Mouse (Mus musculus) kidney, postnatal 0 days (tissue): Measurements from ENCODE around the gene Cdh4. TPM values are rescaled to one million over a fixed set of nuclear protein-coding genes. Genes with fewer than 3 reads are reported as not detected.

Source experiments
- ATAC-seq: fragments of 200-750 bp; cut with Nextera tagmentation; replicated peaks from 2 replicates; pipeline ENCODE4 v1.8.0; 2017; ENCODE audit warnings: low read depth, moderate number of reproducible peaks, moderate TSS enrichment, moderate library complexity; ENCODE audit not compliant: low FRiP score
- DNase-seq: peaks from one replicate; pipeline ENCODE4 v3.0.0-alpha.2; 2016; ENCODE audit warnings: low spot score
- H3K27ac ChIP-seq: fragments of 300-500 bp; sonication (generic); 2 replicates; pipeline ENCODE4 v1.5.1; 2014; ENCODE audit warnings: mild to moderate bottlenecking
- H3K27me3 ChIP-seq: fragments of 300-500 bp; sonication (generic); 2 replicates; pipeline ENCODE4 v1.6.1; 2014; ENCODE audit warnings: low read length, mixed read lengths; ENCODE audit not compliant: insufficient read depth
- H3K36me3 ChIP-seq: fragments of 300-500 bp; sonication (generic); 2 replicates; pipeline ENCODE4 v1.6.1; 2014; ENCODE audit warnings: low read length, mixed read lengths; ENCODE audit not compliant: insufficient read depth
- H3K4me1 ChIP-seq: fragments of 300-500 bp; sonication (generic); replicated peaks from 2 replicates; pipeline ENCODE4 v1.6.1; 2014; ENCODE audit warnings: antibody characterized with exemption, low read length, mixed read lengths; ENCODE audit not compliant: insufficient read depth
- H3K4me2 ChIP-seq: fragments of 300-500 bp; sonication (generic); 2 replicates; pipeline ENCODE4 v1.6.1; 2014; ENCODE audit warnings: mild to moderate bottlenecking, low read length, moderate library complexity, mixed read lengths
- H3K4me3 ChIP-seq: fragments of 300-500 bp; sonication (generic); replicated peaks from 2 replicates; pipeline ENCODE4 v1.5.1; 2014; ENCODE audit warnings: low read depth, low read length
- H3K9ac ChIP-seq: fragments of 300-500 bp; sonication (generic); 2 replicates; pipeline ENCODE4 v1.6.1; 2014; ENCODE audit warnings: low read depth, low read length
- H3K9me3 ChIP-seq: fragments of 300-500 bp; sonication (generic); replicated peaks from 2 replicates; pipeline ENCODE4 v1.6.1; 2016; ENCODE audit warnings: low read length, inconsistent platforms, mixed read lengths
- CTCF ChIP-seq: IDR thresholded peaks from 2 replicates; pipeline ENCODE4 v1.5.1; 2016; ENCODE audit warnings: antibody characterized with exemption, low read depth, mild to moderate bottlenecking, moderate library complexity
- WGBS: fragments of 180-500 bp; shearing (Covaris S2); extraction: QIAGEN DNeasy Blood & Tissue Kit; methylation state at CpG from one replicate; pipeline ENCODE4 v1.1.7; 2014; 5-methylcytosine and 5-hydroxymethylcytosine counted together
- polyA plus RNA-seq: library from polyadenylated mRNA; unstranded; fragments of >200 nt; fragmentation: Nextera tagmentation; extraction: Ambion mirVana; gene quantifications from 2 replicates; pipeline ENCODE4 v1.2.1, GENCODE M21; 2015

Cdh4 gene
- polyA plus RNA-seq, 1 experiment from 2014 or later, result 11.5 TPM

- TF ChIP-seq CTCF, result no peak
- Histone ChIP-seq H3K27ac (no peak overlapping the region), H3K4me3 (no peak overlapping the region), H3K4me1 (no peaks in the 10 kb centered on the region), H3K36me3 (no peaks in the 10 kb centered on the region), H3K27me3 (no peaks in the 10 kb centered on the region), H3K4me2 (no peak overlapping the region), H3K9me3 (no peaks in the 10 kb centered on the region), H3K9ac (no peak overlapping the region)
- ATAC-seq, result 0 out of 2 replicates have a peak, but pooled peaks have one; percentile 12
- 47% methylated on average over 3 of the region's 3 CpGs for WGBS
- DNase-seq, result no peak
Observed at GRCm38 (mm10) chr2:179604746-179605145, 162.5 kb downstream of the Cdh4 start.

DNA sequence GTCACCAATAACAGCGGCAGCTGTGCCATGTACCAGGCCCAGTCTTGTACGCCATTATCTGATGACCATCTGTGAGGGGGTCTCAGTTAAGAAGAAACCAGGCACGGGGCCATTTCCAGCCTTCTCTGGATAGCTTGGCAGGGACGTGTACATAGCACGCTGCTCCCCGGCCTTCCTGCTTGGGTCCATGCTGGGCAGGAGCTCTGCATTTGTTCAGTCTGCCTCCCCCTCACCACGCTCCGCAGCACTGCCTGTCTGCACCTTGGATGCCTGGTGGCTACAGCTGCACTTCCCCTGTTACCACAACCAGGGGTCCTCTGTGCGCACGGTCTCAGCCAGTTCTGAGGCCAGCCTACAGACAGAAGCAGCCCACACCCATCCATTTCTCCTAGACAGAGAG lies 163.0 kb downstream of the Cdh4 start:
- ATAC-seq, result 0 out of 2 replicates have a peak, but pooled peaks have one; percentile 33
- Histone ChIP-seq H3K36me3 (no peaks in the 10 kb centered on the region), H3K9ac (no peak overlapping the region), H3K27me3 (no peaks in the 10 kb centered on the region), H3K4me2 (no peak overlapping the region), H3K4me1 (no peaks in the 10 kb centered on the region), H3K27ac (no peak overlapping the region), H3K4me3 (no peak overlapping the region), H3K9me3 (no peaks in the 10 kb centered on the region)
- no peak; the same call in 1 of the 2 replicates for TF ChIP-seq CTCF
- peak; percentile 44 for DNase-seq
- WGBS, result 48% methylated on average over 10 of the region's 10 CpGs

DNA sequence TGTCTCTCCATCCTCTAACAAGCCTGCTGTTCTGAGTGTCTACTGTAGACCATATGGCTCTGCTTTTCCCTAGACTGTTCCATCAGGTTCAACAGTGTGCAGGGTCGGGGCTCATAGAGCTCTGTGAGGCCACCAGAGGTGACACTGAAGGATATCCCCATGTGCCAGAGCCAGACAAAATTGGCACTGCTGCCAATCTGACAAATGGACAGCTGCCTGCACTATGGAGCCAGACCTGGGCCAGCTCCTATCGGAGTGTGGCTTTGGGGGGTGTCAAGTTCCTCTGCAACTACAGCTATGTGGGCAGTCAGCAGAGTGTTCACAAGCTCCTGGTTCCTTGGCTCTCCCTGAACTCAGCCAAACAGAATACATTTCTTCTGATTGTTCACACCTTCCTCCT lies 164.1 kb downstream of the Cdh4 start:
- Histone ChIP-seq H3K27me3 (no peaks in the 10 kb centered on the region), H3K4me3 (no peak overlapping the region), H3K4me1 (no peaks in the 10 kb centered on the region), H3K9ac (no peak overlapping the region), H3K9me3 (no peaks in the 10 kb centered on the region), H3K27ac (no peak overlapping the region), H3K36me3 (no peaks in the 10 kb centered on the region), H3K4me2 (no peak overlapping the region)
- no peak for TF ChIP-seq CTCF
- 82% methylated on average over 2 of the region's 2 CpGs for WGBS
- ATAC-seq (no peak), DNase-seq (no peak)

GRCm38 (mm10) chr2:179615906-179616305 lies 173.7 kb downstream of the Cdh4 start:
- Histone ChIP-seq H3K4me2 (no peak overlapping the region), H3K4me3 (no peak overlapping the region), H3K27me3 (no peaks in the 10 kb centered on the region), H3K9ac (no peak overlapping the region), H3K27ac (no peak overlapping the region), H3K9me3 (no peaks in the 10 kb centered on the region), H3K4me1 (no peaks in the 10 kb centered on the region), H3K36me3 (no peaks in the 10 kb centered on the region)
- WGBS, result 55% methylated on average over 5 of the region's 5 CpGs
- TF ChIP-seq CTCF, result no peak
- peak; percentile 63 for DNase-seq
- no peak for ATAC-seq

GRCm38 (mm10) chr2:179623643-179624473 lies 181.6 kb downstream of the Cdh4 start:
- no peak overlapping the region for H3K4me2 ChIP-seq
- H3K4me3 ChIP-seq, result no peak overlapping the region
- no peaks in the 10 kb centered on the region for H3K36me3 ChIP-seq
- no peaks in the 10 kb centered on the region for H3K4me1 ChIP-seq
- DNase-seq, result no peak
- no peak for ATAC-seq
- no peaks in the 10 kb centered on the region for H3K27me3 ChIP-seq
- H3K9me3 ChIP-seq, result no peaks in the 10 kb centered on the region
- H3K9ac ChIP-seq, result no peak overlapping the region
- H3K27ac ChIP-seq, result no peak overlapping the region
- 67% methylated on average over 17 of the region's 17 CpGs for WGBS
- TF ChIP-seq CTCF, result no peak

DNA sequence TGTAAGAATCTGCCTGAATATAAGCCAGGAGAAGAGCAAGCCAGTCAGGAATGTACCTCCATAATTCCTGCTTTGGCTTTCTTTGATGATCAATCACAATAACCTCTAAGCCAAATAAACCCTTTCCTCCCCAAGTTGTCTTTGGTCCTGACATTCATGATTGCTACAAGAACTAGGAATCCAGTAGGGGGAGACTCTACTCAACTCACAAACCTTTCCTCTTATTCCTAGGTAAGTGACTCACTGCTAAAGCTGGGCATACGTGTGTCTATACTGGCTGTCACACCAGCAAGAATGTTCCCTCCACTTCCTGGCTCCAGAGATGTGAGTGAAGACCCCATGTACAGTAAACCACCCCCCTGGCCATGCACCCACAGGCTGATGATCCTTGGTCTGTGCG lies 185.3 kb downstream of the Cdh4 start:
- ATAC-seq, result no peak
- H3K27me3 ChIP-seq, result no peaks in the 10 kb centered on the region
- H3K4me2 ChIP-seq, result no peak overlapping the region
- H3K36me3 ChIP-seq, result no peaks in the 10 kb centered on the region
- H3K9me3 ChIP-seq, result no peaks in the 10 kb centered on the region
- H3K4me3 ChIP-seq, result no peak overlapping the region
- WGBS, result 82% methylated on average over 2 of the region's 2 CpGs
- no peak overlapping the region for H3K27ac ChIP-seq
- DNase-seq, result no peak
- no peak overlapping the region for H3K9ac ChIP-seq
- 0 out of 2 replicates have a peak, but pooled peaks have one; percentile 19 for TF ChIP-seq CTCF
- no peaks in the 10 kb centered on the region for H3K4me1 ChIP-seq
